Mouse (Mus musculus): Measurements from ENCODE around the gene Pgp. TPM values are rescaled to one million over a fixed set of nuclear protein-coding genes. Genes with fewer than 3 reads are reported as not detected.

Pgp gene
- polyA plus RNA-seq, 1 experiment from 2014 or later = 53.3 TPM

GRCm38 (mm10) chr17:24490399-24490798 is 20.2 kb downstream of the Pgp start:
- H3K27ac ChIP-seq = no peak overlapping the region
- ATAC-seq (replicated peaks; ENCODE audit: low FRiP score) = no peak
- H3K4me1 ChIP-seq = peaks cover 27% of the 10 kb centered on the region
- no peak overlapping the region for H3K9ac ChIP-seq
- no peaks in the 10 kb centered on the region for H3K36me3 ChIP-seq
- H3K4me3 ChIP-seq (replicated peaks) = no peak overlapping the region
- WGBS = 71% methylated on average over 4 of the region's 4 CpGs
- peaks cover 45% of the 10 kb centered on the region for H3K27me3 ChIP-seq
- no peak overlapping the region for H3K4me2 ChIP-seq
- H3K9me3 ChIP-seq (replicated peaks) = no peaks in the 10 kb centered on the region

DNA sequence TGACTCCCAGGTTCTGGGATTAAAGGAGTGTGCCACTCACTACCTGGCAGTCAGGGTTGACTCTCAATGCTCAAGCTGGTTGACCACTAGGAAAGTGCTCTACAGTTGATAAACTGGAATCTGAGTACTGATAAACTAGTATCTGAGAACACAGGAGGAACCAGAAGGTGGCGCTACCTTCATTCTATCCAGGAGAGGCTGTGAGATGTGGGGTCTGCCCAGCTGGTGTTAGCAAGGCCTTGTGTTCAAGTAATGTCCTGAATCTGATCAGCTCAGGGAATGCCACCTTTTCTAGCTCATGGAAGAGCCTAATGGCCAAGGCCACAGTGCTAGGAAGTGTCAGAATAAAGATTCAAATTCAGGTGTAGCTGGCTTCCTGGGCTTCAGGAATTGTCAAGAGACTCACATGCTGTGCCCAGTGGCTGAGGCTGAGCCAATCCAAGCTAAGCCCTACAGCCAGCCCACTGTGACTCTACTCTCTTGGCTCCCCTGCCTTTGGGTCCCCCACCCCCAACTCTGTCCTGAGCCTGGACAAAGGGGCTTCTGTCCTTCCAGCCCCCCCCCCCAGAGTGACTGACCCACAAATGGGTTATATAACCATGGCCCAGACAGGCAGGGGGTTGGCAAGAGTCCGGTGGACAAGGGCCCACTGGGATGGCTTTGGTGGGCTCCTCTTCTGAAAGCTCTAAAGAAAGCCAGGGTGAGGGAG is 24.6 kb downstream of the Pgp start:
- Histone ChIP-seq H3K9ac (no peak overlapping the region), H3K4me1 (peaks cover 4% of the 10 kb centered on the region; the same call in 1 of the 2 replicates), H3K4me3 (replicated peaks) (no peak overlapping the region), H3K27ac (no peak overlapping the region), H3K36me3 (no peaks in the 10 kb centered on the region), H3K9me3 (replicated peaks) (no peaks in the 10 kb centered on the region), H3K27me3 (peaks cover 6% of the 10 kb centered on the region), H3K4me2 (no peak overlapping the region)
- ATAC-seq (replicated peaks; ENCODE audit: low FRiP score) = no peak
- WGBS = 49% methylated on average over 2 of the region's 2 CpGs

GRCm38 (mm10) chr17:24495443-24495842 is 25.3 kb downstream of the Pgp start:
- Histone ChIP-seq H3K4me3 (replicated peaks) (no peak overlapping the region), H3K4me1 (0 out of 2 replicates have a peak, but pooled peaks cover 2% of the 10 kb centered on the region), H3K9me3 (replicated peaks) (no peaks in the 10 kb centered on the region), H3K36me3 (no peaks in the 10 kb centered on the region), H3K9ac (no peak overlapping the region), H3K27ac (no peak overlapping the region), H3K4me2 (no peak overlapping the region), H3K27me3 (no peaks in the 10 kb centered on the region; the same call in 1 of the 2 replicates)
- no peak for ATAC-seq (replicated peaks; ENCODE audit: low FRiP score)
- WGBS = 89% methylated on average over 3 of the region's 3 CpGs

GRCm38 (mm10) chr17:24496026-24496425 is 25.8 kb downstream of the Pgp start:
- Histone ChIP-seq H3K36me3 (no peaks in the 10 kb centered on the region), H3K27ac (no peak overlapping the region), H3K27me3 (no peaks in the 10 kb centered on the region), H3K4me1 (no peaks in the 10 kb centered on the region), H3K9me3 (replicated peaks) (no peaks in the 10 kb centered on the region), H3K4me2 (no peak overlapping the region), H3K4me3 (replicated peaks) (no peak overlapping the region), H3K9ac (no peak overlapping the region)
- no peak for ATAC-seq (replicated peaks; ENCODE audit: low FRiP score)
- WGBS = 88% methylated on average over 1 of the region's 1 CpGs

DNA sequence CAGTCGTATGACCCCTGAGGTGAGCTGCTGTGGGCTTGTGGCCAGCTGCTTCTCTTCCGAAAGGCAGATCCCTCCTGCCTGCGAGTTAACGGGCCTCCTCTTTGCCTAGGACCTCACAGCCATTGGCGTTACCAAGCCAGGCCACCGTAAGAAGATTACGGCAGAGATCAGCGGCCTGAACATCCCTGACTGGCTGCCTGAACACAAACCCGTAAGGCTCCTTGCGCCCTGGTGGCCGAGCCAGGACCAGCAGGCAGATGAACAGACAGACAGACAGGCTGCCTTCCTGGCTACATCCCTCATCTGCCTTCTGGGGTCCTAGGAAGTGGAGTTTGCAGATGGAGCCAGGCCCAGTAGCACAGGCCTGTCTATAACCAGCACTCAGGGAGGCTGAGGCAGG is 32.0 kb downstream of the Pgp start:
- no peak overlapping the region for H3K27ac ChIP-seq
- no peaks in the 10 kb centered on the region for H3K36me3 ChIP-seq
- no peak overlapping the region for H3K4me2 ChIP-seq
- H3K9me3 ChIP-seq (replicated peaks) = no peaks in the 10 kb centered on the region
- H3K4me3 ChIP-seq (replicated peaks) = no peak overlapping the region
- peaks cover 9% of the 10 kb centered on the region for H3K4me1 ChIP-seq
- no peak overlapping the region for H3K9ac ChIP-seq
- ATAC-seq (replicated peaks; ENCODE audit: low FRiP score) = no peak
- no peaks in the 10 kb centered on the region for H3K27me3 ChIP-seq
- WGBS = 41% methylated on average over 11 of the region's 11 CpGs

GRCm38 (mm10) chr17:24504085-24504484 is 33.9 kb downstream of the Pgp start:
- Histone ChIP-seq H3K36me3 (peaks cover 15% of the 10 kb centered on the region), H3K4me1 (peaks cover 12% of the 10 kb centered on the region), H3K9me3 (replicated peaks) (no peaks in the 10 kb centered on the region), H3K9ac (no peak overlapping the region), H3K4me3 (replicated peaks) (no peak overlapping the region), H3K27ac (no peak overlapping the region), H3K4me2 (no peak overlapping the region), H3K27me3 (no peaks in the 10 kb centered on the region)
- WGBS = 92% methylated on average over 10 of the region's 10 CpGs
- no peak for ATAC-seq (replicated peaks; ENCODE audit: low FRiP score)

DNA sequence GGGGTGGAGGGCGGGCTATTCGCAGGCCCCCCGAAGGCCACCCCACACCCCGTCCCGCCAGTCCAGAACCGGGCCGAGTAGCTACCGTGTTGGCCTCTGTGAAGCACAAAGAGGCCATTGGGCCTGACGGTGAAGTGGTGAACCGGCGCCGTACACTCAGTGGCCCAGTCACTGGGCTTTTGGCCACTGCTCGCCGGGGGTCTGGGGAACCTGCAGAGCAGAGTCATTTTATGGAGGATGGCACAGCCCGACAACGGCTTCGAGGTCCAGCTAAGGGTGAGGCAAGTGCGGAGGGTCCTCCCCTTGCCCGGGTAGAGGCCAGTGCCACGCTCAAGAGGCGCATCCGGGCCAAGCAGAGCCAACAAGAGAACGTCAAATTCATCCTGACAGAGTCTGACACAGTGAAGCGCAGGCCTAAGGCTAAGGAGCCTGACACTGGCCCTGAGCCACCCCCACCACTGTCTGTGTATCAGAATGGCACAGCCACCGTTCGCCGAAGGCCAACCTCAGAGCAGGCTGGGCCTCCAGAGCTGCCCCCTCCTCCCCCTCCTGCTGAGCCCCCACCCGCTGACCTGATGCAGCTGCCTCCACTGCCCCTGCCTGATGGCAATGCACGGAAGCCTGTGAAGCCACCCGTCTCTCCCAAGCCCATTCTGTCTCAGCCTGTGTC is 35.2 kb downstream of the Pgp start:
- Histone ChIP-seq H3K4me3 (replicated peaks) (no peak overlapping the region), H3K9me3 (replicated peaks) (no peaks in the 10 kb centered on the region), H3K9ac (no peak overlapping the region), H3K4me1 (peaks cover 12% of the 10 kb centered on the region), H3K36me3 (peaks cover 28% of the 10 kb centered on the region), H3K4me2 (no peak overlapping the region), H3K27ac (no peak overlapping the region), H3K27me3 (no peaks in the 10 kb centered on the region)
- whole genome bisulfite sequencing = 93% methylated on average over 30 of the region's 30 CpGs
- no peak for ATAC-seq (replicated peaks; ENCODE audit: low FRiP score)

DNA sequence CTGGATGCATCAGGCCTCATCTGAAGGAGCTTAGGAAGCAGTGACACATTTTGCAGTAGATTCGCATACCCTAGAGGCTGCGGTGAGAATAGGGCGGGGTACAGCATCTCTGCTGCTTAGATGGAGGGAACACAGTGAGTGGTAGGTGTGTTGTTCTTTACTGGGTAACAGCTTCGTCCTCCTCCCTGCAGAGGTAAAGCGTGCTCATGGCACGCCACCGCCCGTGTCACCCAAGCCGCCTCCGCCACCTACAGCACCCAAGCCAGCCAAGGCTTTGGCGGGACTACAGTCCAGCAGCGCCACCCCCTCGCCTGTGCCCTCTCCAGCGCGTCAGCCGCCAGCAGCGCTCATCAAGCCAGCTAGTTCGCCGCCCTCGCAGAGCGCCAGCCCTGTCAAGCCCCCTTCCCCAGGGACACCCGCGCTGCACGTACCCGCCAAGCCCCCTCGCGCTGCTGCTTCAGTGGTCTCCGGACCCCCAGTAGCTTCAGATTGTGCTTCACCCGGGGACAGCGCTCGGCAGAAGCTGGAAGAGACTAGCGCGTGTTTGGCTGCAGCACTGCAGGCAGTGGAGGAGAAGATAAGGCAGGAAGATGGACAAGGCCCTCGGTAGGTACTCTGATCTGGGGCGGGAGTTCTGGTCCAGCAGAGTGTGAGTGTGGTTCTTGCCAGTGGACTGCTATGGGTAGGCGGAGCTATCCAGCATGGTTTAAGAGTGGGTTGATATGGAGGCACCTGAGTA is 36.3 kb downstream of the Pgp start:
- Histone ChIP-seq H3K9me3 (replicated peaks) (no peaks in the 10 kb centered on the region), H3K27ac (no peak overlapping the region), H3K4me1 (peaks cover 12% of the 10 kb centered on the region), H3K4me3 (replicated peaks) (peak overlapping the region; percentile 15; the same call in 1 of the 2 replicates), H3K36me3 (peaks cover 39% of the 10 kb centered on the region), H3K4me2 (peak overlapping the region; percentile 53), H3K27me3 (no peaks in the 10 kb centered on the region), H3K9ac (no peak overlapping the region; the same call in 1 of the 2 replicates)
- 27% methylated on average over 36 of the region's 36 CpGs for WGBS
- ATAC-seq (replicated peaks; ENCODE audit: low FRiP score) = no peak

DNA sequence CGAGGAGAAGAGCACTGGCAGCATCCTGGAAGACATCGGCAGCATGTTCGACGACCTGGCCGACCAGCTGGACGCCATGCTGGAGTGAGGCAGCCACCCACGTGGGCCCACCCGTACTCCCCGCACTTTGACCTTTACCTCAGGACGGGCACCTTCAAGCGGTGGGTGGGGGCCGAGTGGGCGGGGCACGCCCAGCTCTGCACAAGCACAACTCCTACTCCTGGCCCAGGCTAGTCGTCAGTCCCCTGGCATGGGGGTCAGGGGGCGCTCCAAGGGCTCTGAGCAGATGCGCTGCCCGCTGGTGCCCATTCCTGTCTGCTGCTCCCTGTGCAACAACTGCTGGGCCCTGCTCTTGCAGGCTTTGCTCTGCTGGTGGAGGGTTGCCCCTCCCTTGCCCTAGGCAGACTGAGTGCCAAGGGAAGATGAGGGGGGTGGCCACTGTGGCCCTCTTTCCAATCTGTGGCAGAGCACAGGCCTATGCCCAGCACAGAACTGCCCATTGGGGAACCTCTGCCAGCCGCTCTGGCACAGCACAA is 37.0 kb downstream of the Pgp start:
- no peak overlapping the region for H3K4me3 ChIP-seq (replicated peaks)

GRCm38 (mm10) chr17:24507806-24508460 is 37.7 kb downstream of the Pgp start:
- Histone ChIP-seq H3K4me3 (replicated peaks) (no peak overlapping the region), H3K9ac (no peak overlapping the region), H3K36me3 (peaks cover 51% of the 10 kb centered on the region), H3K4me1 (peaks cover 12% of the 10 kb centered on the region), H3K4me2 (no peak overlapping the region), H3K27ac (no peak overlapping the region), H3K9me3 (replicated peaks) (no peaks in the 10 kb centered on the region), H3K27me3 (no peaks in the 10 kb centered on the region)
- no peak for ATAC-seq (replicated peaks; ENCODE audit: low FRiP score)
- WGBS = 83% methylated on average over 12 of the region's 12 CpGs

More for the DNA sequence above, 37.0 kb downstream of the Pgp start:
- H3K4me1 ChIP-seq = peaks cover 12% of the 10 kb centered on the region
- peak overlapping the region; percentile 53; the same call in 1 of the 2 replicates for H3K4me2 ChIP-seq
- 55% methylated on average over 19 of the region's 19 CpGs for WGBS
- H3K27me3 ChIP-seq = no peaks in the 10 kb centered on the region
- no peak for ATAC-seq (replicated peaks; ENCODE audit: low FRiP score)
- H3K27ac ChIP-seq = no peak overlapping the region
- no peaks in the 10 kb centered on the region for H3K9me3 ChIP-seq (replicated peaks)
- H3K36me3 ChIP-seq = peaks cover 46% of the 10 kb centered on the region
- H3K9ac ChIP-seq = 0 out of 2 replicates have a peak overlapping the region, but pooled peaks have one; percentile 21

- H3K9ac ChIP-seq = no peak overlapping the region
- peak overlapping the region; percentile 29 for H3K4me2 ChIP-seq
Measured at GRCm38 (mm10) chr17:24513609-24514008, 43.4 kb downstream of the Pgp start.

More at GRCm38 (mm10) chr17:24513609-24514008, 43.4 kb downstream of the Pgp start:
- no peaks in the 10 kb centered on the region for H3K27me3 ChIP-seq
- 46% methylated on average over 5 of the region's 5 CpGs for WGBS
- H3K4me3 ChIP-seq (replicated peaks) = peak overlapping the region; percentile 13; the same call in 1 of the 2 replicates
- H3K36me3 ChIP-seq = peaks cover 97% of the 10 kb centered on the region
- H3K9me3 ChIP-seq (replicated peaks) = no peaks in the 10 kb centered on the region
- no peak overlapping the region for H3K27ac ChIP-seq
- no peaks in the 10 kb centered on the region for H3K4me1 ChIP-seq
- ATAC-seq (replicated peaks; ENCODE audit: low FRiP score) = 0 out of 2 replicates have a peak, but pooled peaks have one; percentile 43
